ENCODE assay signal across 17 mouse cellular contexts in the genomic region with DNA sequence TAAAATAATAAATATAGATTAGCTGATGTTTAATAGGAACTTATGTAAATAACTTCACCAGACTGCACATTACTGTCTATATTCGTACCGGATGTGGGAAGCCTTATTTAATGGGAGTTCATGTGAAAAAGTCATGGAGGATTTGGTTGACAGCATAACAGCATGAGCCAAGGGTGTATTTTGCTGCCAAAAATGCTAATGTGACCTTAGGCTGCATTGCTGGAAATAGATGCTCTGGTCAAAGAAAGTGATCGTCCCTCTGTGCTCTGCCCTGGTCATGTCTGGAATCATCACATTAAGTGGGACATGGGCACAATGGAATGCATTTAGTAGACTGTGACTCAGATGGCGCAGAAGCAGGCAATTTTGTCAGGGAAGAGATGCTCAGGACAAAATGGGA. TPM values are rescaled to one million over a fixed set of nuclear protein-coding genes. Genes with fewer than 3 reads are reported as not detected.
DNase-seq lines count a peak whose midpoint lies in the region; ATAC-seq and TF ChIP-seq lines count a peak whose summit lies in the region.
"Had no signal": no experiment of that assay in that cellular context is flagged by ENCODE, and none has a peak within 500 bp of the region (broad histone marks: within the 10 kb centered on the region; RNA-seq: fewer than 3 reads in every experiment).

No protein-coding gene starts in this region.

- H3K9me3 ChIP-seq in intestine, embryonic 16.5 days (ENCODE audit: control insufficient read depth, low read length) = no peaks in the 10 kb centered on the region
- no peaks in the 10 kb centered on the region for H3K9me3 ChIP-seq in intestine, embryonic 15.5 days
- no peaks in the 10 kb centered on the region for H3K9me3 ChIP-seq in lung, postnatal 0 days (ENCODE audit: low read length)
- no peaks in the 10 kb centered on the region for H3K9me3 ChIP-seq in kidney, embryonic 15.5 days (replicated peaks)
- no peaks in the 10 kb centered on the region for H3K9me3 ChIP-seq in stomach, embryonic 16.5 days (replicated peaks; ENCODE audit: control insufficient read depth, low read length)
- H3K9me3 ChIP-seq: heart, embryonic 10.5 days; limb, embryonic 15.5 days; midbrain, embryonic 12.5 days had no signal

- WGBS in intestine, embryonic 16.5 days = 70% methylated on average over 4 of the region's 4 CpGs
- WGBS in intestine, embryonic 15.5 days = 72% methylated on average over 4 of the region's 4 CpGs
- 63% methylated on average over 4 of the region's 4 CpGs for WGBS in lung, postnatal 0 days
- 69% methylated on average over 4 of the region's 4 CpGs for WGBS in kidney, embryonic 15.5 days
- 56% methylated on average over 4 of the region's 4 CpGs for WGBS in stomach, embryonic 16.5 days

- H3K4me3 ChIP-seq in intestine, embryonic 16.5 days (ENCODE audit: low read length) = no peak overlapping the region
- no peak overlapping the region for H3K4me3 ChIP-seq in intestine, embryonic 15.5 days (replicated peaks)
- H3K4me3 ChIP-seq in lung, postnatal 0 days (ENCODE audit: low read depth, low read length) = no peak overlapping the region
- H3K4me3 ChIP-seq in kidney, embryonic 15.5 days (replicated peaks) = no peak overlapping the region
- no peak overlapping the region for H3K4me3 ChIP-seq in stomach, embryonic 16.5 days (replicated peaks; ENCODE audit: low read length)
- H3K4me3 ChIP-seq: heart, embryonic 10.5 days; limb, embryonic 15.5 days; midbrain, embryonic 12.5 days had no signal

- no peaks in the 10 kb centered on the region for H3K27me3 ChIP-seq in intestine, embryonic 16.5 days (replicated peaks; ENCODE audit: control insufficient read depth, insufficient read depth, low read length)
- H3K27me3 ChIP-seq in intestine, embryonic 15.5 days (replicated peaks) = no peaks in the 10 kb centered on the region
- no peaks in the 10 kb centered on the region for H3K27me3 ChIP-seq in lung, postnatal 0 days (replicated peaks; ENCODE audit: insufficient read depth, low read length)
- no peaks in the 10 kb centered on the region for H3K27me3 ChIP-seq in kidney, embryonic 15.5 days
- no peaks in the 10 kb centered on the region for H3K27me3 ChIP-seq in stomach, embryonic 16.5 days (ENCODE audit: control insufficient read depth, insufficient read depth, low read length)
- H3K27me3 ChIP-seq: limb, embryonic 15.5 days; midbrain, embryonic 12.5 days had no signal

- DNase-seq in lung, postnatal 0 days (ENCODE audit: low spot score) = peak; percentile 33
- DNase-seq in lung, postnatal 25 days (ENCODE audit: low spot score) = no peak
- no peak for DNase-seq in urinary bladder, postnatal 10 days (ENCODE audit: low spot score)
- DNase-seq: adrenal gland, postnatal 36 days; cerebellum, postnatal 36 days; gastrocnemius, postnatal 25 days; heart, postnatal 36 days; thymus, adult 2 months had no signal

- H3K36me3 ChIP-seq in intestine, embryonic 16.5 days (ENCODE audit: control insufficient read depth, insufficient read depth, low read length) = no peaks in the 10 kb centered on the region
- H3K36me3 ChIP-seq in intestine, embryonic 15.5 days = no peaks in the 10 kb centered on the region
- H3K36me3 ChIP-seq in lung, postnatal 0 days (ENCODE audit: insufficient read depth, low read length) = no peaks in the 10 kb centered on the region
- H3K36me3 ChIP-seq in kidney, embryonic 15.5 days = no peaks in the 10 kb centered on the region
- H3K36me3 ChIP-seq in stomach, embryonic 16.5 days (ENCODE audit: control insufficient read depth, insufficient read depth, low read length) = no peaks in the 10 kb centered on the region
- H3K36me3 ChIP-seq: heart, embryonic 10.5 days; limb, embryonic 15.5 days; midbrain, embryonic 12.5 days had no signal

- TF ChIP-seq EP300 in lung, postnatal 0 days (IDR thresholded peaks at IDR 0.05) = no peak

- H3K4me2 ChIP-seq in intestine, embryonic 16.5 days (ENCODE audit: low read depth, low read length) = no peak overlapping the region
- no peak overlapping the region for H3K4me2 ChIP-seq in intestine, embryonic 15.5 days (replicated peaks)
- no peak overlapping the region for H3K4me2 ChIP-seq in lung, postnatal 0 days (replicated peaks; ENCODE audit: low read depth, low read length)
- no peak overlapping the region for H3K4me2 ChIP-seq in kidney, embryonic 15.5 days
- no peak overlapping the region for H3K4me2 ChIP-seq in stomach, embryonic 16.5 days (ENCODE audit: low read depth, low read length)
- H3K4me2 ChIP-seq: limb, embryonic 15.5 days; midbrain, embryonic 12.5 days had no signal

- no peaks in the 10 kb centered on the region for H3K4me1 ChIP-seq in intestine, embryonic 16.5 days (ENCODE audit: control insufficient read depth, insufficient read depth, low read length)
- H3K4me1 ChIP-seq in intestine, embryonic 15.5 days (replicated peaks) = no peaks in the 10 kb centered on the region
- H3K4me1 ChIP-seq in lung, postnatal 0 days (ENCODE audit: insufficient read depth, low read depth, low read length) = no peaks in the 10 kb centered on the region; the same call in 1 of the 2 replicates
- H3K4me1 ChIP-seq in kidney, embryonic 15.5 days = peaks cover 7% of the 10 kb centered on the region; the same call in 1 of the 2 replicates
- peaks cover 6% of the 10 kb centered on the region; the same call in 1 of the 2 replicates for H3K4me1 ChIP-seq in stomach, embryonic 16.5 days (ENCODE audit: control insufficient read depth, insufficient read depth, low read length)
- H3K4me1 ChIP-seq: heart, embryonic 10.5 days; limb, embryonic 15.5 days; midbrain, embryonic 12.5 days had no signal

- H3K9ac ChIP-seq in intestine, embryonic 16.5 days (ENCODE audit: low read depth, low read length) = no peak overlapping the region
- no peak overlapping the region for H3K9ac ChIP-seq in intestine, embryonic 15.5 days
- H3K9ac ChIP-seq in lung, postnatal 0 days (replicated peaks; ENCODE audit: low read depth) = no peak overlapping the region
- no peak overlapping the region for H3K9ac ChIP-seq in kidney, embryonic 15.5 days
- no peak overlapping the region for H3K9ac ChIP-seq in stomach, embryonic 16.5 days (ENCODE audit: low read length)
- H3K9ac ChIP-seq: limb, embryonic 15.5 days; midbrain, embryonic 12.5 days had no signal

- no peak for TF ChIP-seq CTCF in lung, postnatal 0 days (IDR thresholded peaks at IDR 0.05)

- no peak overlapping the region for H3K27ac ChIP-seq in intestine, embryonic 16.5 days (ENCODE audit: low read length)
- no peak overlapping the region for H3K27ac ChIP-seq in intestine, embryonic 15.5 days
- H3K27ac ChIP-seq in lung, postnatal 0 days (ENCODE audit: low read length) = no peak overlapping the region
- 0 out of 2 replicates have a peak overlapping the region, but pooled peaks have one; percentile 22 for H3K27ac ChIP-seq in kidney, embryonic 15.5 days
- no peak overlapping the region for H3K27ac ChIP-seq in stomach, embryonic 16.5 days (ENCODE audit: low read length)
- H3K27ac ChIP-seq: heart, embryonic 10.5 days; limb, embryonic 15.5 days; macrophage; midbrain, embryonic 12.5 days had no signal

- ATAC-seq in intestine, embryonic 16.5 days = 0 out of 2 replicates have a peak, but pooled peaks have one; percentile 26
- no peak for ATAC-seq in intestine, embryonic 15.5 days
- peak; percentile 19; the same call in 1 of the 2 replicates for ATAC-seq in lung, postnatal 0 days
- no peak for ATAC-seq in kidney, embryonic 15.5 days (replicated peaks; ENCODE audit: low FRiP score)
- 0 out of 2 replicates have a peak, but pooled peaks have one; percentile 53 for ATAC-seq in stomach, embryonic 16.5 days (ENCODE audit: insufficient read depth, low FRiP score)
- ATAC-seq: intestine, postnatal 0 days had no signal

RNA-seq across cellular contexts. Expression of a gene that starts 52.7 kb away (rescaled TPM):
- 5.4 and 5.7 TPM in 2 replicates for polyA plus RNA-seq in intestine, embryonic 16.5 days (2015; fragmentation: Nextera tagmentation; extraction: Ambion mirVana)
- polyA plus RNA-seq in intestine, embryonic 15.5 days (2015; fragmentation: Nextera tagmentation; extraction: Ambion mirVana) = 4.6 and 6.0 TPM in 2 replicates
- polyA plus RNA-seq in lung, postnatal 0 days (2015; fragmentation: Nextera tagmentation; extraction: Ambion mirVana) = 5.4 and 5.9 TPM in 2 replicates
- polyA plus RNA-seq in kidney, embryonic 15.5 days (2015; fragmentation: Nextera tagmentation; extraction: Ambion mirVana) = 5.7 and 6.5 TPM in 2 replicates
- 3.4 and 3.7 TPM in 2 replicates for polyA plus RNA-seq in stomach, embryonic 16.5 days (2015; fragmentation: Nextera tagmentation; extraction: Ambion mirVana)

Comparison
In these comparisons a context has a peak if more than half of its experiments do, and no peak if none do; other contexts are left out.
1. ATAC-seq: peak in intestine, embryonic 16.5 days (single experiment), lung, postnatal 0 days (single experiment) and stomach, embryonic 16.5 days (single experiment); none in intestine, embryonic 15.5 days (single experiment) and kidney, embryonic 15.5 days (single experiment).